Mouse (Mus musculus): ENCODE measurements around the gene Cnot8.

DNA sequence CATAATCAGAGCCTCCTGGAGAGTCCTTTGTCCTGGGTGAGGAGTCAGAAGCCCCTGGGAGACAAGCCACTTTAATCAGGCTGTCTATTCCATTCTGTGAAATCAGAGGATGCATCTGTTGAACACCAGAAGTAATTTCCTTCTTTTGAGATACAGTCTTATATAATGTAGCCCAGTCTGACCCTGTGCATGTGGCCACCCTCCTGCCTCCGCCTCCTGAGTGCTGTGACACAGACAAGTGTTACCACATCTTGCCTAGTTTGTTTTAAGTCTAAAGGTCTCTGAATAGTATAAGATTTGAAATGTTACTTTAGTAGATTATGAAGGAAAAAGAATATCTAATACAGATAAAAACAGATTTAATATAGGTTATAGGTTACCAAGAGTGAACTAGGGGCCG is 3.9 kb upstream of the Cnot8 start:
- TF ChIP-seq CTCF (IDR thresholded peaks at IDR 0.05; ENCODE audit: borderline replicate concordance, extremely low read depth, insufficient read depth, insufficient read length) (no peak), POLR2A (IDR thresholded peaks at IDR 0.05; ENCODE audit: borderline replicate concordance, extremely low read depth, insufficient read depth, insufficient read length, poor library complexity, severe bottlenecking) (no peak)
